Mouse (Mus musculus): ENCODE results near the gene Scnm1.
"Not testable (repeated sequence)": the region's sequence is repeated elsewhere in the genome, so short reads cannot be mapped to it uniquely, and the experiment has no call there.

Scnm1 gene

GRCm38 (mm10) chr3:95107308-95107707 lies 26.5 kb downstream of the Scnm1 start:
- not testable (repeated sequence) for DNase-seq (ENCODE audit: low spot score)

GRCm38 (mm10) chr3:95106338-95107117 lies 27.3 kb downstream of the Scnm1 start, which contains the start of gene Pip5k1a:
Pip5k1a (minus strand) TSS chr3:95106930.
- DNase-seq (ENCODE audit: low spot score) = peak; percentile 94

GRCm38 (mm10) chr3:95105586-95106337 lies 28.0 kb downstream of the Scnm1 start:
- no peak for DNase-seq (ENCODE audit: low spot score)

GRCm38 (mm10) chr3:95105121-95105520 lies 28.7 kb downstream of the Scnm1 start:
- DNase-seq (ENCODE audit: low spot score) = no peak

GRCm38 (mm10) chr3:95100854-95101253 lies 33.0 kb downstream of the Scnm1 start:
- DNase-seq (ENCODE audit: low spot score) = no peak

- DNase-seq (ENCODE audit: low spot score) = no peak
Observed at GRCm38 (mm10) chr3:95088071-95088470, 45.7 kb downstream of the Scnm1 start.

All from left cerebral cortex, adult 11 months (tissue).